Mouse (Mus musculus) skeletal muscle tissue, adult 2 months (tissue): Measurements from ENCODE around the gene Fbf1.
A peak's percentile ranks its signal among the peaks of the same experiment; 100 is the strongest.

Experiments used
- DNase-seq: peaks from one replicate; pipeline ENCODE4 v3.0.0-alpha.2; 2012; ENCODE audit warnings: low read depth, low spot score

Fbf1 gene

GRCm38 (mm10) chr11:116167884-116168439 is at the start of gene Fbf1:
TSS of gene Fbf1 (minus strand) at chr11:116168166.
- DNase-seq: peak; percentile 90

DNA sequence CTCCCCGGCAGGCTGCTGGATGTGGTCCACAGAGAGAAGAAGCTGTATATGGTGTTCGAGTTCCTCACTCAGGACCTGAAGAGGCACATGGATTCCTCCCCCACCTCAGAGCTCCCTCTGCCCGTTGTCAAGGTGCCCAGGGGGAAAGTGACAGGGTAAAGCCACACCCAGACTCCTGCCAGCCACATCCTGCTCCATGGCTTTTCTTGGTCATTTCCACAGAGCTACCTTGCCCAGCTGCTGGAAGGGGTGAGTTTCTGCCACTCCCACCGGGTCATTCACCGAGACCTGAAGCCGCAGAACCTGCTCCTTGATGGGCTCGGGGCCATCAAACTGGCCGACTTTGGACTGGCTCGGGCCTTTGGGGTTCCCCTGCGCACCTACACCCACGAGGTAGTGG is 48.6 kb upstream of the Fbf1 start:
- no peak for DNase-seq

DNA sequence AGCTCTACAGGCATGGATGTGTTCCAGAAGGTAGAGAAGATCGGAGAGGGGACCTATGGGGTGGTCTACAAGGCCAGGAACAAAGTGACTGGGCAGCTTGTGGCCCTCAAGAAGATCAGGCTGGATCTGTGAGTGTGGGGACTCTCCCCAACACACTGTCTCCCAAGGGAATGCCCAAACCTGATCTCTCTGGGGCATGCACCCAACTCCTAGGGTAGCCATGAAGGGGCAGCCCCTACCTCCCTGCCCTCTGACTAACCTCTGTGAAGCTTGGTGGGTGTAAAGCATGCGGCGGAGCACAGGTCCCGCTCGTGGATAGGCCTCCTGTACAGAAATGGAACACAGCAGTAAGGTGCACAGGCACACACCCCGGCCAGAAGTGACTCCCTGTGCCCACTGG is 48.0 kb upstream of the Fbf1 start:
- no peak for DNase-seq

DNA sequence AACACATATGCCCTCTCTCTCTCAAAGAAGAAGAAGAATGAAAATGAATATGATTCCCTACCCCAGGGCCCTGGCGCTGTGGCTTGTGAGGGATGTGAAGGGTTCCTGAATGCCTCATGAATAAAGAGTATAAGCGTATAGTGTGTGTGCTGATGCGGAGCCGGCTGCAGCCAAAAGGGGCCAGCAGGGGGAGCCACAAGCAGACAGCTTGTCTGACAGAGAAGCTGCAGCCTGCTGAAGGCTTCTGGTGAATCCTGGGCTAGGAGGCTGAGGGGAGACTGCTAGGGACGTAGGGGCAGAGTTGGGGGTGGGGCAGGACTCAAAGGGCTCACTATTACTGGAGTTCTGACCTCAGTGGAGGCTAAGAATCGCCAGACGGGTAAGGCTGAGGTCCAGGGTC is 47.2 kb upstream of the Fbf1 start:
- no peak for DNase-seq

- no peak for DNase-seq
Observed at GRCm38 (mm10) chr11:116213877-116214510, 46.0 kb upstream of the Fbf1 start.

DNA sequence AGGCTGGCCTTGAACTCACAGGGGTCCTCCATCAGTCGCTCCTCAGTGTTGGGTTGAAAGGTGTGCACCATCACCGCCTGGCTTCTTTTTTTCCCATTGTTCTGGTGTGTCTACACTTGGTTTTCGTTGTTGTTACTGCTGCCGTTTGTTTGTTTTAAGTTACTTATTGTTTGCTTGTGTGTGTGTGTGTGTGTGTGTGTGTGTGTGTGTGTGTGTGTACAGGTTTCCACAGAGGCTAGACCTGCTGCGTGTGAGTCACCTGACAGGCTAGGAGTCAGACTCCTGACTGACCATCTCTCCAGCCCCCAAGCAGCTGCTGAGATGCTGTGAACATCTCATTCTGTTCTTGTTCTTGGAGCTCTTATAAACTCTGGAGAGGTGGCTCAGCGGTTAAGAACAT is 44.9 kb upstream of the Fbf1 start:
- DNase-seq: no peak

DNA sequence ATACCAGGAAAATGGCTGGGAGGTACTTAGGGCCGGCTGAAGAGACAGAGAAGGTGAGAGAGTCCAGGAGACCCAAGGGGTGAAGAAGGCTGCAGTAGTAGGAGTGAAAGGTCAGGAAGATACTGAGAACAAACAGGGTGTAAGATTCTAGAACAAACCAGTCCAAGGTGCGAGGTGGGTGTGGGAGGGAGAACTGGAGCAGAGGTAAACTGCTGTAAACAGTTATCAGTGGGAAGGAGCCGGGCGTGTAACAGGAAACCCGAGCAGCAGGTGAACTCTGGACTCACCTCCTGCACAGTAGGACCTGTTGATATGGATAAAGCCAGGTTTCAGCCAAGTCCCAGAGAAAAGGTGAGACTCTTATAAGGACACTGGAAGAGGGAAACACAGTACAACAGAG is 42.7 kb upstream of the Fbf1 start:
- DNase-seq: no peak

- DNase-seq: no peak
Observed at GRCm38 (mm10) chr11:116209257-116209656, 41.3 kb upstream of the Fbf1 start.

DNA sequence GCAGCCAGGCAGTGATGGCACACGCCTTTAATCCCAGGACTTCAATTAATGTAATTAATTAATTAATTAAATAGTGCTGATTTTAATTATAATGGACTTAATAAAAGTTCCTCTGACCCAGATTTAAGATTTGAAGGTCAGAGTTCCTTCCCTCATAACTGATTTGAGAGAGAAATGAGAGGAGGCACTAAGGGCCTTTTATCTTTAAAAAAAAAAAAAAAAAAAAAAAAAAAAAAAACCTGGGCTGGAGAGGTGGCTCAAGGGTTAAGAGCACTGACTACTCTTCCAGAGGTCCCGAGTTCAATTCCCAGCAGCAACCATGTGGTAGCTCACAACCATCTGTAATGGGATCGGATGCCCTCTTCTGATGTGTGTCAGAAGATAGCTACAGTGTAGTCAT is 40.7 kb upstream of the Fbf1 start:
- no peak for DNase-seq

- DNase-seq: no peak
Observed at GRCm38 (mm10) chr11:116206678-116207077, 38.7 kb upstream of the Fbf1 start.

DNA sequence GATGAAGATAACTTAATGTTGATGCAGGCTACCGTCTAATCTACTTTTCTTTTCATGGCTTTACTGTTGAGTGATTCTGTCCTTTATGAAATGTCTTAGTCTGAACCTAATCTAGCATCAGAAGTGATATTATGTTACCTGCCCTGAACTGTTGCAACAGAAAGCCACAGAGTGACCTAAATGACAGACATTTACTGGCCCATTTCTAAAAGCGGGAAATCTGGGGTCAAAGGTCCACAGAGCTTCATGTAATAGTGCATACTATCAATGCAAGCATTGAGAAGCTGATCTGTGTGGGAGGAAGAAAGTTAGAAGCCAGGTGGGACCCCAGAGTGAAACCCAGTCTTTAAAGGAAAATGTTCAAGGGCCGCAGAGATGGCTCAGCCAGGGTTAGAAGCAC is 35.2 kb upstream of the Fbf1 start:
- no peak for DNase-seq

DNA sequence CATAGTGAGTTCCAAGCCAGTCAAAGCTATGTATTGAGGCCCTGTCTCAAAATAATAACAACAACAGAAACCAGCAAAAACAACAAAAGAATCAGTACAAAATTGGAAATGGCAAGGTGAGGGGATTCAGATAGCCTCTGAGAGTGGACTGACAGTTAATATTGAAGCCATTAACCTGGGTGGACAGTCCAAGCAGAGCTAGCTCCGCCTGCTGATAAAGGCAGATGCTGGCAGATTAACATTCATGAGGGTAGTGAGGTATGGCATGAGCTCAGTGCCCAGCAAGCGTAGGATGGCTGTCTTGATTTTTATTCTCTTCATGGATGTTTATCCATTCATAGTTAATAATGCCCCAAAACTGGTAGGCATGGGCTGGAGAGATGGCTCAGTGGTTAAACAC is 33.2 kb upstream of the Fbf1 start:
- no peak for DNase-seq

DNA sequence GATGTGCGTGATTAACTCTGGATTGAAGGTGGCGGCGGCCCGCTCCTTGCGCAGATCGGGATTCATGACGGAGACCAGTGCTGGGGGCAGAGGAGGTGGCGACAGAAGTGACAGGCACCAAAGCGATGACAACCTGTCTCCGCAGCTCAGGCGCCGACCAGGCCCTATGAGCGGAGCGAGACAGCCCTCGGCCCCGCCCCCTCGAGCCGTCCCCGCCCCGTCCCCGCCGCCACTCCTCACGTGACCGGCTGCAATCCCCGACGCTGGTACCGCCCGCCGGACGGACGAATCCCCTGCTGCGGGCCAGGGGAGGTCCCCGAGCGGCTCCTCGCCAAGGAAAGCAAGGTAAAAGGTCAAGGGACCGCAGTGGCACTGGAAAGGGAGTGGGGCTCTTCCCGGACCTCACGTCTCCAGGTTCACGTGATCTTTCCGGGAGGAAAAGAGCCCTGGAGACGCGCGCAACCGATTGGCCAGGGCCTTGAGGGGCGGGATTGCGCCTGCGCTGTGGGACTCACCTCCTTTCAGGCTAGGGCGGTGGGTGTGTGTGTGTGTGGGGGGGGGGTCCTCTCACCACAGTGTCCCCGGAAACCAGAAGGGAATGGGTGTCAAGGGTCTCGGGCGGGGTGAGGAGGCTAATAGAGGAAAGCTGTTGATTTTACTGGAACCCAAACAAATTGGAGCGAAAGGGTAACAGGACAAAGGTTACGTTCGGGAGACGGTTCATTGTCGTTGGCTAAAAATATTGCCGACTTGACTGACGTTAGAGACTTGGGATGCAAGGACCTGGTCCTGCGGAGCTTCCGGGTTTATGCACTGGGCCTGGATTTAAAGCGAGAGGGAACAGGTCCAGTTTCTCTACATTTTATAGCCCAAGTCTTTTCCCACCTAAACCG is 30.9 kb upstream of the Fbf1 start, which contains the start of the genes Ten1 and Acox1:
TSS of gene Ten1 (plus strand) at position 217 of the 893 bp plus-strand sequence.
TSS of gene Acox1 (minus strand) at position 407 of the 893 bp plus-strand sequence.
- peak; percentile 97 for DNase-seq

- DNase-seq: no peak
Observed at GRCm38 (mm10) chr11:116198132-116198531, 30.2 kb upstream of the Fbf1 start.

DNA sequence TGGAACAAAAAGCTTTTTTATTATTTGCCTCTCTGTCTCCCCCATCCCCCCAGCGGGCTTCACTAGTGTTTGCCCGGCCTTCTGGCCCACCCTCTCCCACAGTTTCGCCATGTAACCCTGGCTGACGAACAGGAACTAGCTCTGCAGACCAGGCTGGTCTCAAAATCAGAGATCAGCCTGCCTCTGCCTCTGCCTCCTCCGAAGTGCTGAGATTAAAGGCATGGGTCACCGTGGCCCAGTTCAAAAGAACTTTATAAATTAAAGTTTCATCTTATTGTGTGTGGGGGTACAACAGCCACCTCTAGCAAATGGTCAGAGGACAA is 29.6 kb upstream of the Fbf1 start:
- DNase-seq: no peak

DNA sequence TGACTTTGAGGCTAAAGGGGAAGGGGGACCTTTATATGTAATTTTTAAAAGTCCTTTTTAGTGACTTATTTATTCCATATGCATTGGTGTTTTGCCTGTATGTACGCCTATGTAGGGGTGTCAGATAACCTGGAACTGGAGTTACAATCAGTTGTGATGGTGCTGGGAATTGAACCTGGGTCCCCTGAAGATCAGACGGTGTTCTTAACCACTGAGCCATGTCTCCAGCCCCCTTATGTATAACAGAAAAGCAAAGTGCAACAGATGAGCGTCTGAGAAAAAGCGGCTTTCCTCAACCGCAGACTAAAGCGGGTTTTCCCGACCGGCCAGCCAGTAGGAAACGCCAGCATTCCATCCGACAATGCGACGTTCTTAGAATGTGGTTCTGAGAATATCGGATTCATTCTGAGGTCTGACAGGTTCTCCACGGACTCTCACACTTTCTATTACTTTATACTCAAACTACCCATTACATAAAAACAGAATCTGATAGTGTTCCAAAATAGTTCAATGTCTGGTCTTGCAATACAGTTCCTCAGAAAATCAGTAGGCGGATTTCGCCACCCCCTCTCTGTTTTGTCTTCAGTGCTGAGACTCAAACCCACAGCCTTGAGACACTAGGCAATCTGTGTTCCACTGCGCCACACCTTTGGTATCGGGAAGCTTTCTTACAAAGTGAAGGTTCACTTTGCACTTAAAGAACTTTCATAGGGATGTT is 29.1 kb upstream of the Fbf1 start:
- no peak for DNase-seq

- DNase-seq: no peak
Observed at GRCm38 (mm10) chr11:116196336-116196735, 28.4 kb upstream of the Fbf1 start.

- DNase-seq: no peak
Observed at GRCm38 (mm10) chr11:116195252-116195651, 27.3 kb upstream of the Fbf1 start.

DNA sequence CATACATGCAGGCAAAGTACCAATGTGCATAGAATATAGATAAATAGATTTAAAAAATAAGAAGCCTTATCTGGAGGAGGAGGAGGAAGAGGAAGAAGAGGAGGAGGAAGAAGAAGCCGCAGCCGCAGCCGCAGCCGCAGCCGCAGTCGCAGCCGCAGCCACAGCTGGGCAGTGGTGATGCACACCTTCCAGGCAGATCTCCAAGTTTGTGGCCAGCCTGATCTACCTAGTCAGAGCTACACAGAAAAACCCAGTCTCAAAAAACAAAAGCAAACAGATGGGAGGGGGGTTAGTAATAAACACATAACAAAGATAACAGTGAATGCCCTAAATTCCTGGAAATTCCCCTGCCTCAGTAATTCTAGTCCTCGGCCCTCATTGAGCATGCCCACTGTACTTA is 26.7 kb upstream of the Fbf1 start:
- no peak for DNase-seq

GRCm38 (mm10) chr11:116187226-116187930 is 19.4 kb upstream of the Fbf1 start:
- no peak for DNase-seq

- no peak for DNase-seq
Observed at GRCm38 (mm10) chr11:116186360-116186759, 18.4 kb upstream of the Fbf1 start.

DNA sequence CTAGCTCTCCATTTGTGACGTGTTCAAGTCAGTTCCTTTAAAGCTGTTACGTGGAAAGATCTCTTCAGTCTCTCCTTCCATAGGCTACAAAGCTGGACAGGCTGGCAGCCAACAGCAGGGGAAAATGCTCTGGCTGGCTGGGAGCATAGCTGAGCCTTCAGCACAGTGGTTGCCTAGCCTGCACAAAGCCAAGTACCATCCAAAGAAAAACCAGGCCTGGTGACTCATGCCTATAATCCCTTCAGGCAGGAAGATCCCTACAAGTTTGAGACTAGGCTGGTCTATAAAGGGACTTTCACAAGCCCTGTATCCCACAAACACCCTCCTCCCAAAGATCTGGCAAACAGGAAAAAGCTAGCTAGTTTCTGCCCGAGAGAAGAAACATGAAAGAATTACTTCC is 17.9 kb upstream of the Fbf1 start:
- DNase-seq: no peak
